Comparison of ENCODE assay signal across 8 mouse cellular contexts in genomic region chr1:133744609-133745008, GRCm38 (mm10). TPM values are rescaled to one million over a fixed set of nuclear protein-coding genes. Genes with fewer than 3 reads are reported as not detected.
A peak's percentile ranks its signal among the peaks of the same experiment; 100 is the strongest.
DNase-seq lines count a peak whose midpoint lies in the region; ATAC-seq and TF ChIP-seq lines count a peak whose summit lies in the region.

No protein-coding gene starts in this region.

- no peak overlapping the region for H3K4me2 ChIP-seq in hindbrain, postnatal 0 days (ENCODE audit: low read depth, low read length)

- H3K4me3 ChIP-seq in hindbrain, postnatal 0 days (ENCODE audit: low read length), result no peak overlapping the region

- H3K27ac ChIP-seq in hindbrain, postnatal 0 days, result no peak overlapping the region

- WGBS in hindbrain, postnatal 0 days, result 25% methylated on average over 4 of the region's 4 CpGs

- H3K27me3 ChIP-seq in hindbrain, postnatal 0 days (ENCODE audit: insufficient read depth, low read length), result no peaks in the 10 kb centered on the region

- no peak overlapping the region for H3K9ac ChIP-seq in hindbrain, postnatal 0 days (replicated peaks; ENCODE audit: low read length)

- peak; percentile 44; the same call in 1 of the 2 replicates for ATAC-seq in frontal cortex, adult (ENCODE audit: low TSS enrichment)
- peak; percentile 61; the same call in 1 of the 2 replicates for ATAC-seq in hindbrain, postnatal 0 days

- intact Hi-C loops in left cerebral cortex, postnatal 4 days (cut with DNase I), result loop anchor here (2.0 kb wide), 1 partner anchor 54 kb away; no protein-coding TSS in a partner anchor

- no peak for TF ChIP-seq CTCF in hindbrain, postnatal 0 days (IDR thresholded peaks at IDR 0.05; ENCODE audit: low read depth)

- no peak for DNase-seq in frontal cortex, postnatal 25 days (ENCODE audit: low spot score in 2 of 2)
- DNase-seq in adrenal gland, postnatal 25 days, result peak; percentile 67
- DNase-seq in gastrocnemius, adult 18-20 months (ENCODE audit: low spot score), result peak; percentile 83
- peak; percentile 73 for DNase-seq in hindbrain, postnatal 0 days (ENCODE audit: low spot score)
- DNase-seq in left cerebral cortex, postnatal 4 days, result peak; percentile 76
- peak; percentile 35 for DNase-seq in right cerebral cortex, postnatal 14 days
- no peak for DNase-seq in embryo, embryonic 9.5 days (ENCODE audit: extremely low spot score)

- H3K9me3 ChIP-seq in hindbrain, postnatal 0 days (ENCODE audit: low read length), result no peaks in the 10 kb centered on the region

- peaks cover 7% of the 10 kb centered on the region; the same call in 1 of the 2 replicates for H3K4me1 ChIP-seq in hindbrain, postnatal 0 days (ENCODE audit: insufficient read depth, low read length)

- H3K36me3 ChIP-seq in hindbrain, postnatal 0 days (ENCODE audit: insufficient read depth, low read length), result no peaks in the 10 kb centered on the region

RNA-seq across cellular contexts. Expression of gene Lax1, which starts 54.7 kb away (rescaled TPM):
- total RNA-seq in adrenal gland, postnatal 25 days (2021), result not detected in 2 replicates
- not detected for total RNA-seq in gastrocnemius, adult 18-20 months (2021)
- total RNA-seq in hindbrain, postnatal 0 days (2014; rRNA removed), result 0.10 TPM in 1 of 2 replicates, not detected in the other
- 0.08 and 0.13 TPM in 2 replicates for polyA plus RNA-seq in hindbrain, postnatal 0 days (2015; fragmentation: Nextera tagmentation; extraction: Ambion mirVana)
- total RNA-seq in left cerebral cortex, postnatal 4 days (2021), result under 1 TPM; 0.16 to 0.64 TPM

RNA-seq across cellular contexts. Expression of gene Atp2b4, which starts 56.2 kb away (rescaled TPM):
- 20.7 and 25.7 TPM in 2 replicates for total RNA-seq in adrenal gland, postnatal 25 days (2021)
- total RNA-seq in gastrocnemius, adult 18-20 months (2021), result 10 to 100 TPM in 1 of 2 experiments, 1 to 10 TPM in 1; 7.1 to 11.6 TPM
- total RNA-seq in hindbrain, postnatal 0 days (2014; rRNA removed), result 56.6 and 57.3 TPM in 2 replicates
- polyA plus RNA-seq in hindbrain, postnatal 0 days (2015; fragmentation: Nextera tagmentation; extraction: Ambion mirVana), result 13.2 and 13.4 TPM in 2 replicates
- total RNA-seq in left cerebral cortex, postnatal 4 days (2021), result 100 to 1,000 TPM; 110 to 134 TPM

Comparison
In these comparisons a context has a peak if more than half of its experiments do, and no peak if none do; other contexts are left out.
1. DNase-seq: peak in adrenal gland, postnatal 25 days (single experiment), gastrocnemius, adult 18-20 months (single experiment), hindbrain, postnatal 0 days (single experiment), left cerebral cortex, postnatal 4 days (single experiment) and right cerebral cortex, postnatal 14 days (single experiment); none in frontal cortex, postnatal 25 days (0 of 2) and embryo, embryonic 9.5 days (single experiment).